Mouse (Mus musculus) forebrain, embryonic 16.5 days (tissue): ENCODE measurements around the gene Sec61b. TPM values are rescaled to one million over a fixed set of nuclear protein-coding genes. Genes with fewer than 3 reads are reported as not detected.
A peak's percentile ranks its signal among the peaks of the same experiment; 100 is the strongest.

Experiments
- ATAC-seq: fragments of 200-750 bp; cut with Nextera tagmentation; 2 replicates; pipeline ENCODE4 v1.8.0; 2017; ENCODE audit warnings: mild to moderate bottlenecking, moderate library complexity
- H3K27ac ChIP-seq: fragments of 300-500 bp; sonication (generic); 2 replicates; pipeline ENCODE4 v1.5.1; 2014; ENCODE audit warnings: low read length, control low read depth
- H3K27me3 ChIP-seq: fragments of 300-500 bp; sonication (generic); replicated peaks from 2 replicates; pipeline ENCODE4 v1.6.1; 2014; ENCODE audit warnings: low read length; ENCODE audit not compliant: control insufficient read depth, insufficient read depth
- H3K36me3 ChIP-seq: fragments of 300-500 bp; sonication (generic); 2 replicates; pipeline ENCODE4 v1.6.1; 2014; ENCODE audit not compliant: control insufficient read depth, insufficient read depth
- H3K4me1 ChIP-seq: fragments of 300-500 bp; sonication (generic); replicated peaks from 2 replicates; pipeline ENCODE4 v1.6.1; 2014; ENCODE audit warnings: low read length; ENCODE audit not compliant: control insufficient read depth, insufficient read depth
- H3K4me2 ChIP-seq: fragments of 300-500 bp; sonication (generic); 2 replicates; pipeline ENCODE4 v1.6.1; 2014; ENCODE audit warnings: mild to moderate bottlenecking, low read length, control low read depth
- H3K4me3 ChIP-seq: fragments of 300-500 bp; sonication (generic); replicated peaks from 2 replicates; pipeline ENCODE4 v1.5.1; 2014; ENCODE audit warnings: mild to moderate bottlenecking, low read length, control low read depth
- H3K9ac ChIP-seq: fragments of 300-500 bp; sonication (generic); replicated peaks from 2 replicates; pipeline ENCODE4 v1.6.1; 2014; ENCODE audit warnings: low read depth, low read length, control low read depth
- H3K9me3 ChIP-seq: fragments of 300-500 bp; sonication (generic); 2 replicates; pipeline ENCODE4 v1.6.1; 2016; ENCODE audit warnings: low read length; ENCODE audit not compliant: control insufficient read depth
- WGBS: fragments of 180-500 bp; shearing (Covaris S2); extraction: QIAGEN DNeasy Blood & Tissue Kit; methylation state at CpG from one replicate; pipeline ENCODE4 v1.1.7; 2014; 5-methylcytosine and 5-hydroxymethylcytosine counted together
- polyA plus RNA-seq: library from polyadenylated mRNA; unstranded; fragments of >200 nt; fragmentation: Nextera tagmentation; extraction: Ambion mirVana; gene quantifications from 2 replicates; pipeline ENCODE4 v1.2.1, GENCODE M21; 2015

Sec61b gene
- 209 and 215 TPM in 2 replicates for polyA plus RNA-seq

DNA sequence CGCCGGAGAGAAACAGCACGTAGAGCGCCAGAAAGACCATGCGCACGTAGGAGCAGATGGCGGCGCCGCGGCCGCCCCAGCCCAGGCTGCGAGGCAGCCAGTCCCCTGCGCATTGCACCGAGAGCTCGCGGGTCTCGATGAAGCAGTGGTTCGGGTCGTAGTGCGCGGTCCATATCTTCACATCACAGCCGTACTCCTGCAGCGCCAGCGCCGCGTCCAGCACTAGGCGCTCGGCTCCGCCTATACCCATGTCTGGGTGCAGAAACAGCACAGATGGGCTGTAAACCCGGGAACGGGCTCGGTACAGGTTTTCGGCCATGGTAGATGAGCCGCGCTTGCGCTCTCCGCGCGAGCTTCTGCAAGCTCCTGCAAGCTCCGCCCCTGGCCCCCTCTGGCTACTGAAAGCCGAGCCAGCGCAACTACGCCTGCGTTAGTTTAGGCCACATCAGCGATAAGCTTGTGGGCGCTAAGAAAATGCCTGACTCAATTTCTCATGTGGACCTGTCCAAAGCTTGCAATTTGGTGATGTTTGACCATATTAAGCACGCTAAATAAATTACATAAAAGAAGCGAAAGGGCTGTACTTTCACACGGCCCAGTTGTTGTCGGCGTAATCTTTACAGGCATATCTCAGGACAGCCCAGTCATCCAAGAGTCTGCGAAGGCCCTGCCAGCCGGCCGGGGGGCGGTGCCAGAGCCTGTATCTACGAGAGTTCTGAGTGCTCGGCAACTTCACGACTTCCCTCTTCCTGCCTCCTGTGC, at the start of gene Sec61b, which contains the start of gene Alg2:
Sec61b (plus strand) TSS at position 691 of the 762 bp plus-strand sequence.
Alg2 (minus strand) TSS at position 366 of the 762 bp plus-strand sequence.
- under 1% methylated on average over 55 of the region's 58 CpGs for WGBS
- H3K9me3 ChIP-seq = peaks cover 11% of the 10 kb centered on the region; the same call in 1 of the 2 replicates
- H3K4me3 ChIP-seq = peak within 1 kb of the TSS; percentile 82
- peak within 1 kb of the TSS; percentile 98 for H3K27ac ChIP-seq
- ATAC-seq = peak; percentile 98
- peak within 1 kb of the TSS; percentile 80 for H3K4me2 ChIP-seq
- peak within 1 kb of the TSS; percentile 92 for H3K9ac ChIP-seq
- H3K4me1 ChIP-seq = peaks cover 18% of the 10 kb centered on the region
- no peaks in the 10 kb centered on the region for H3K27me3 ChIP-seq
- H3K36me3 ChIP-seq = peaks cover 35% of the 10 kb centered on the region

DNA sequence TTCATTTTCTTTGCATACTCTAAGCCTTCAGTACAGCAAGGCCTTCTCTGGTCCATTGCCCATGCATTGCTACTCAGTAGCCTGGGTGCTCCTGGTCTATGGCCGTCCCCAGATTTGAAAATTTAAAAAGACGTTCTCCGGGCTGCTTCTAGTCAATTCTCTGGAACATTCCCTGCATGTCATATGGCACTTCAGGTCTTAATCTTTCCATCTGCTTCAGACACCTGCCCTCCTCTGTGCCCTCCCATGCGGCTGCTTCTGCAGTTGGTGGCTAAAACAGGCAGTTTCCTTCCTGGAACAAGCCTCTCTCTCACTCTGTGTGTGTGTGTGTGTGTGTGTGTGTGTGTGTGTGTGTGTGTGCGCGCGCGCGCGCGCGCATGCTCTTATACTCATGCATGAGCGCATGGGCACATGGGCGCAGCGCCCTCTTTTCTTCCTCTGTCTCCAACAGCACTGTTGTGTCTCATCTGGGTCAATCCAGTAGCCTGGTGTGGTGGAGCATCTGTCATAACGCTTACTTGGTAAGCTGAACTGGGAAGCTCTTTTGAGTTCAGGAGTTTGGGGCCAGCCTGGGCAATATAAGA, 49.1 kb upstream of the Sec61b start:
- H3K4me1 ChIP-seq = no peaks in the 10 kb centered on the region
- H3K27ac ChIP-seq = no peak overlapping the region
- H3K27me3 ChIP-seq = no peaks in the 10 kb centered on the region; the same call in 1 of the 2 replicates
- H3K4me3 ChIP-seq = no peak overlapping the region
- H3K36me3 ChIP-seq = no peaks in the 10 kb centered on the region
- no peak overlapping the region for H3K9ac ChIP-seq
- WGBS = 91% methylated on average over 16 of the region's 16 CpGs
- peaks cover 3% of the 10 kb centered on the region; the same call in 1 of the 2 replicates for H3K9me3 ChIP-seq
- ATAC-seq = no peak
- H3K4me2 ChIP-seq = no peak overlapping the region

DNA sequence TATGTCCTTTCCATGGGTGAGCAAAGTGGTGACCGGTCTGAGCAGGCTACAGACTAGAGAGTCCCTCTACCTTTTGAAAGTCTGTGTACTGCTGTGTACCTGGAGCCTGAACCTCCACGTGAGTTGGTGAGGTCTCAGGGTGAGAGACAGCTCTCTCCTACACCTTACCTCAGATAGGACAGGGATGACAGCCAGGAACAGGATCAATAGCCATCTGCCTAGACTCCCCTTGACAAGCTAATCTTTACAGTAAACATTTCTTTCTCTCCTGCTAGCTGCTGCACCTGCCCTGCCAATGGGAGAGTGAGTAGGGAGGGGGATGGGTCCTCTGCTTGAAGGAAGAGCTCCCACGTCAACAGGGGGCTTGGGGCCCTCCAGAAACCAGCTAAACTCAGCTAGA, 46.9 kb upstream of the Sec61b start:
- Histone ChIP-seq H3K4me1 (no peaks in the 10 kb centered on the region), H3K9ac (no peak overlapping the region), H3K27ac (no peak overlapping the region), H3K4me2 (no peak overlapping the region), H3K9me3 (peaks cover 3% of the 10 kb centered on the region; the same call in 1 of the 2 replicates), H3K36me3 (no peaks in the 10 kb centered on the region), H3K27me3 (no peaks in the 10 kb centered on the region; the same call in 1 of the 2 replicates), H3K4me3 (no peak overlapping the region)
- no peak for ATAC-seq
- WGBS = 69% methylated on average over 3 of the region's 3 CpGs

DNA sequence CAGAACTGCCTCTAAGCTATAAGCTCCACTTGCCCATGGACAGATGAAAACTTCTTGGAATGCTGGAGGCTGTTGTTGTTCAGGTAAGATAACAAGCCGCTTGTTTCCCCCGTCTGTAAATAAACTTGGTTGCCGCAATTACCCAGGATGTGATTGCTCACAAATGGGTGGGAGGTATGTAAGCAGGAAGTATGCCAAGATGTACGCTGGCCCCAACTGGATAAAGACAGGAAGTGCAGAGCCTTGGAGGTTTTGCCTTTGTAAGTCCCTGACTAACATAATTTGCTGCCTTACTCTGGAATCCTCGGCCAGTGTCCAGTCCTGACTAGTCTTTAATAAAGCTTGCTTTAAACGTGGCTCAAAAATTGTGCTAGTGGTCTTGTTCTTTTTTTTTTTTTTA, 43.9 kb upstream of the Sec61b start:
- Histone ChIP-seq H3K4me3 (no peak overlapping the region), H3K4me2 (no peak overlapping the region), H3K4me1 (no peaks in the 10 kb centered on the region), H3K9ac (no peak overlapping the region), H3K27me3 (no peaks in the 10 kb centered on the region; the same call in 1 of the 2 replicates), H3K27ac (no peak overlapping the region), H3K36me3 (no peaks in the 10 kb centered on the region), H3K9me3 (peaks cover 3% of the 10 kb centered on the region; the same call in 1 of the 2 replicates)
- ATAC-seq = no peak
- WGBS = 70% methylated on average over 6 of the region's 6 CpGs

DNA sequence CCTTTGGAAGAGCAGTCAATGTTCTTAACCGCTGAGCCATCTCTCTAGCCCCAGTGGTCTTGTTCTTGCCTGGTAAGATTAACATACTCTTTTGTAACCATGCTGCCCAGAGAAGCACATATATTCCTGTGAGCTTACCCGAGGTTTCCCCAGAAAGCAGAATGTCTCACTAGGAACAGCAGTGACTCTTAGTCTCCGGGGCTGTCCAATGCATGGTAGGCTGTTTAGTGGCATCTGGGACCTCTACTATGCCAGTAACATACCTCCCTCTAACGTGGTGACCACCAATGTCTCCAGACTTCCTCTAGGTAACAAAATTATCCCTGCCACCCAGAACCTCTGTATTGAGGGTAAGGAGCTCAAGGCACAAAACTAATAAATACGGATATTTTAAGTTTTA, 43.4 kb upstream of the Sec61b start:
- ATAC-seq = no peak
- no peak overlapping the region for H3K9ac ChIP-seq
- H3K27ac ChIP-seq = no peak overlapping the region
- no peaks in the 10 kb centered on the region for H3K36me3 ChIP-seq
- peaks cover 3% of the 10 kb centered on the region; the same call in 1 of the 2 replicates for H3K9me3 ChIP-seq
- H3K4me2 ChIP-seq = no peak overlapping the region
- 87% methylated on average over 5 of the region's 5 CpGs for WGBS
- H3K4me1 ChIP-seq = no peaks in the 10 kb centered on the region
- no peaks in the 10 kb centered on the region; the same call in 1 of the 2 replicates for H3K27me3 ChIP-seq
- no peak overlapping the region for H3K4me3 ChIP-seq

DNA sequence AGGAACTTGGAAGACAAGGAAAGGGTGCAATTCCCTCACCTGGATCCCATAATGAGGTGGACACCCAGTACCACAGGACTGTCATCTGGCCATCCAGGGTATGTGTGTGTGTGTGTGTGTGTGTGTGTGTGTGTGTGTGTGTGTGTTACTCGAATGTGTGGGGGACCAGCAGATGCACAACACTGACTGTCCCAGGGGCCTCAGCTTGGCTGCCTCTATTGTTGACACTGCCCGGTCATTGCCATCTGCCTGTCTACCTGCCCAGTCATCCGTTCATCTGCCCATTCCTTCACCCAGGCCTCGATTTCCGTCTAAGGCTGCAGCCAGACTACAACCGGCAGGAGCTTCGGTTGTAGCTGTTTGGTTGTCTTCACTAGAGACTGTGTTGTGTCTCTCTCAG, 41.7 kb upstream of the Sec61b start:
- Histone ChIP-seq H3K36me3 (no peaks in the 10 kb centered on the region), H3K9me3 (peaks cover 3% of the 10 kb centered on the region; the same call in 1 of the 2 replicates), H3K4me3 (no peak overlapping the region), H3K27ac (no peak overlapping the region), H3K9ac (no peak overlapping the region), H3K4me2 (no peak overlapping the region), H3K4me1 (peaks cover 4% of the 10 kb centered on the region), H3K27me3 (no peaks in the 10 kb centered on the region)
- no peak for ATAC-seq
- WGBS = 88% methylated on average over 6 of the region's 7 CpGs

DNA sequence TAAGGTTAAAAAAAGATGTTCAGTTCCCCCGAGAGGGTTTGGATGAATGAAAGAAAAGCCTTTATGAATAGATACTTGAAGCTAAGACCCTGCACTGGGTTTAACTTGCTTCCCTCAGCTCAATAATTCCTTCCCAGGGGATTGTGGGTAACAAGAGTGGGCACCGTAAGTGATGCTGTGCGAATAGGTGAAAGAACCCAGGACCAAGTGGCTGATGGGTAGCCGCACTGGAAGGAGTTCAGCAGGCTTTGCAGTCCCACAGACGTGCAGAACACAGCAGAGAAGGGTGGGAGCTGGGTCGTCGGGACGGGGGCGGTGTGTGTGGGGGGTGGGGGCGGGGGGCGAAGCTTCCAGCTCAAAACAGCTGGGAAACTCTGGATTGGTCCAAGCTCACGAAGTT, 39.3 kb upstream of the Sec61b start:
- Histone ChIP-seq H3K27me3 (no peaks in the 10 kb centered on the region), H3K9me3 (no peaks in the 10 kb centered on the region), H3K27ac (no peak overlapping the region), H3K36me3 (no peaks in the 10 kb centered on the region), H3K4me1 (peaks cover 8% of the 10 kb centered on the region), H3K9ac (no peak overlapping the region), H3K4me3 (no peak overlapping the region), H3K4me2 (no peak overlapping the region)
- ATAC-seq = no peak
- 66% methylated on average over 12 of the region's 12 CpGs for WGBS

DNA sequence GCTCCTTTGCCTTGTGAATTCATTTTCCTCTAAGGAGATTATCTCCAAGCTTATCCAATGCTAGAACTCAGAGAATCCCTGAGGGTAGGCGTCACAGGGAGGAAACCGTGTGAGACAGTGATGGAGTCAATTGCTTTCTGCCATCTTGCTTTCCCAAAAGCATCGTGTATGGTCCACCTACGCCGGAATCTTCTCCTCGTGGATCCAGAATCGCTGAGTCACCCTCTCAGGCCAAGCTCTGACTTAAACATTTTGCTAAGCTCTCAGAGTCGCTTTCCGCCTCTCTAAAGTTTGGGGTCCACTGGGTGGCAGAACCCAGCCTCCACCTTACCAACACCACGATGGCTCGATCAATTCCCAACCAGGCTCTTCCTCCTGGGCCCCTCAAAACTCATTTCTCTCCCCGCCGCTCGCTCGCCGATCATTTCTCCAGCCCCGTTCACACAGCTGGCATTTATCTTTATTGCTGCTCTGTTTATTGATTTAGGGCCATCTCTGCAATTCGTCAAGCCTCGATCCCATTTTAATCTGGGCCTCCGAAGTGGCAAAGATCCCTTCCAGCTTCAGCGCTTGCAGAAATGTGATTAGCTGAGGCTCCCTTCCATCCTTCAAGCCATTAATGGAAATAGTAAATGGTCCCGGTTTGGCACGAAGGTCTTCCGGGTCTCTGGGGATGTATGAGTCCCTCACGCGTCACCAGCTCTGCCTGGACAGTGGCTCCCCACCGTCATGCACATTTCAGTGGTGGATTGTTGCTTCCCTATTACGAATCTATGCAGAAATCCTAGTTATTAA, 38.7 kb upstream of the Sec61b start:
- Histone ChIP-seq H3K9ac (no peak overlapping the region), H3K4me2 (no peak overlapping the region), H3K9me3 (no peaks in the 10 kb centered on the region), H3K27me3 (no peaks in the 10 kb centered on the region), H3K4me1 (peaks cover 8% of the 10 kb centered on the region), H3K36me3 (no peaks in the 10 kb centered on the region), H3K4me3 (no peak overlapping the region), H3K27ac (no peak overlapping the region)
- no peak for ATAC-seq
- WGBS = 89% methylated on average over 28 of the region's 28 CpGs
